Mouse (Mus musculus) layer of hippocampus, postnatal 25 days (tissue): ENCODE measurements around the gene Gpr179. TPM values are rescaled to one million over a fixed set of nuclear protein-coding genes. Genes with fewer than 3 reads are reported as not detected.

Experiments
- DNase-seq, 2 experiments: peaks; one replicate each; pipeline ENCODE4 v3.0.0; 2022; ENCODE audit warnings: mixed read lengths in 2 of 2, low spot score in 1 of 2; ENCODE audit errors: extremely low spot score in 1 of 2
- total RNA-seq, 2 experiments: library from RNA; stranded (reverse); gene quantifications; 2 replicates each; pipeline ENCODE4 v1.2.3; 2021

The Gpr179 gene
- total RNA-seq, 2 experiments from 2014 or later, result 0.15 to 0.16 TPM

DNA sequence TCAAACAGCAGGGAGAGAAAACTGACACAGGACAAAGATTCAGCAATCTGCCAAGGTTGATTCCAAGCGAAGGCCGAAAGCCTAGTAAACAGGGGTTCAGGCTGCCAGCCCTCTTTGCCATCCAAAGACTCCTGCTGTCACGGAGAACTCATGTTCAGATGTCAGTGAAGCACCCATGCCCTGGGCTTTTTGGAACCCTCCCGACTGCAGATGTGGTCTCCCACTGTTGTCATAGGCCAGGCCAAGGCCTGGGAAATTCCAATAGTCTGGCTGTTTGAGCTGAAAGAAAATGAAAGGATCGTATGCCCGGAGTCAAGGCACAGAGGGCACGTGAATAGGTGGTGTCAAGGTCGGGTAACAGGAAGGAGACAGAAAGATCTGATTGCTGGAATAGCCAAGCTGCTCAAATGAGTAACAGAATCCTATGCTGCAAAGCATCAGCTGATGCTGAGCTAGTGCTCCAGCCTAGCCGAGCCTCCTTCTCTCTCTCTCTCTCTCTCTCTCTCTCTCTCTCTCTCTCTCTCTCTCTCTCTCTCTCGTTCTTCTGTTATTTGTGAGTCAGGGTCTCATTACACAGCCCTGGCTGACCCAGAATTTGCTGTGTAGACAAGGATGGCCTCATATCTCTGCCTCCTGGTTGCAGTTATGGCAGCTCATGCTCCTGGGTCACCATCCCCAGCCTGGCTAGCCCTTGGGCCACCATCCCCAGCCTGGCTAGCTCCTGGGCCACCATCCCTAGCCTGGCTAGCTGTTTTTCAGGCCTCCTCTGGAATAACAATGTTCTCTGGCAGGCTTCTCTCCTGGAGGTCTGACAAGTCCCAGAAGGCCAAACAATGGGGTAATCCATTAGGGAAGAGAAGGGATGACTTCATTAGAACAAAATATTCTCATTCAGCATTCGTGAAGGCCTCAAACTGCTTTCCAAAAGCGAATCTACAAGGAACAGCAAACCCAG lies 62.3 kb downstream of the Gpr179 start:
- peak in 1 of 2 experiments; percentile 22 for DNase-seq

GRCm38 (mm10) chr11:97287643-97288042 lies 64.2 kb downstream of the Gpr179 start:
- DNase-seq, result no peak

DNA sequence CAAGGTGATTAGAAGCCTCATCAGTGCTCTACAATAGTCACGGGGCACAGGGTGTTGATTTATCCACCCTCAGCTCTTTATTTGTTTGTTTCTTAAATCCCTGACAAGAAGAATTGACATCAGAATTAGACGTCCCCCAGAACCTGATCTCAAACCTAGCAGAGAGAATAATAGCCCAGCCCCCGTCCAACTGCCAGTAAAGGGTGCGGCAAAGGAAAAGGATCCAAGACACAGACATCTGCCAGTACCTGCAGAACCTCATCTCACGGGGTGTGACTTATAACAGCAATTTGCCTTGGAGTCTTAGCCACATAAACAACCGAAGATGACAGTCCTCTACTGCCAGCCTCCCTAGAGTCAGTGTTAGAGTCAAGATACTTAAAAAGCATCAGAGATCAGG lies 64.9 kb downstream of the Gpr179 start:
- no peak for DNase-seq

- DNase-seq, result no peak
Observed at GRCm38 (mm10) chr11:97285852-97286775, 65.8 kb downstream of the Gpr179 start.

DNA sequence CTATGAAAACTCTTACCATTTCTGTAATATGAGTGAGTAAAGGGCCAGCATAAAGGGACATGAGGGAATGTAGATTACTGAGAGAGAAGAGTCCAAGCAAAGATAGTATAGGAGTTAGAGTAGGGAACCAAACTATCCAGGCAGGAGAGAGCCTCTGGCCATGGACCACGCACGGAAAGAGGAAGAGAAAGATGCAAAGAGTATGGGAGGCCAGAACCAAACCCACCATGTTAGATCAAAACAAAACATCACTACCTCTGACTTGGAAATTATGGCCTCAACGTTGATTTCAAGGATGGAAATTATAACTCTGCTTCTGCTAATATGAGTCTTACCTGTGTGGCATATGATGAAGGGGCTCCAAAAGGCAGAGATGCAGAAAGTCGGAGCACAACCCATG lies 67.0 kb downstream of the Gpr179 start:
- DNase-seq, result no peak

DNA sequence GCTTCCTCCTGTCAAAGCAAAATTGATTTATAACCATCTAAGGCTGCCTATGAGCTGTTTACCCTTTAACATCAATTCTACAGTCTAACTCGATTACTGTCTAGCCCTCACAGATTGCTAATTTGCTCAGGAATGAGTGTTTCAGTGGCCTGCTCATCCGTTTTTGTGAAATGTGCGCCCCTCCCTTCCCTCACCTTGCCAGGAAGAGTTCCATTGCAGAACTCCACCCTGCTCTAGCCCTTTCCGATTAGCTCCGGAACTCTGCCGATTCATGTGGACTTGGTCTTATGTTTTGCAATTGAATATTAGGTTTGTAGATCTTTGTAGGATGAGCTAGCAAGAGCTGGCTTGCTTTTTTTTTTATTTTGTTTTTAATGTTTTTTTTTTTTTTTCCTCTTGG lies 69.7 kb downstream of the Gpr179 start:
- DNase-seq, result no peak

Other genes starting within 250 kb of the Gpr179 start
- under 1 TPM in 1 of 2 experiments, not detected in 1; 0.10 TPM for gene Tbx21, start 236.7 kb downstream of the Gpr179 start, total RNA-seq
- 10 to 100 TPM; 75.8 to 82.0 TPM for gene Tbkbp1, start 200.6 kb downstream of the Gpr179 start, total RNA-seq
- 100 to 1,000 TPM; 123 to 130 TPM for gene Kpnb1, start 164.2 kb downstream of the Gpr179 start, total RNA-seq
- 100 to 1,000 TPM; 130 to 144 TPM for gene Npepps, start 71.4 kb downstream of the Gpr179 start, total RNA-seq
- gene Mrpl45, start 36.4 kb downstream of the Gpr179 start, total RNA-seq, result 10 to 100 TPM; 24.1 to 31.3 TPM
- gene Socs7, start 10.5 kb upstream of the Gpr179 start, total RNA-seq, result 10 to 100 TPM; 79.6 to 80.0 TPM
- 10 to 100 TPM; 71.4 to 73.5 TPM for gene Arhgap23, start 63.5 kb upstream of the Gpr179 start, total RNA-seq
- under 1 TPM in 1 of 2 experiments, not detected in 1; 0.20 TPM for gene 4933428G20Rik, start 148.3 kb upstream of the Gpr179 start, total RNA-seq
- 100 to 1,000 TPM; 260 to 270 TPM for gene Srcin1, start 224.1 kb upstream of the Gpr179 start, total RNA-seq